Mouse (Mus musculus): ENCODE measurements around the gene Fam102a. TPM values are rescaled to one million over a fixed set of nuclear protein-coding genes. Genes with fewer than 3 reads are reported as not detected.

Fam102a gene
- polyA plus RNA-seq, 1 experiment from 2014 or later, result 5.9 TPM

DNA sequence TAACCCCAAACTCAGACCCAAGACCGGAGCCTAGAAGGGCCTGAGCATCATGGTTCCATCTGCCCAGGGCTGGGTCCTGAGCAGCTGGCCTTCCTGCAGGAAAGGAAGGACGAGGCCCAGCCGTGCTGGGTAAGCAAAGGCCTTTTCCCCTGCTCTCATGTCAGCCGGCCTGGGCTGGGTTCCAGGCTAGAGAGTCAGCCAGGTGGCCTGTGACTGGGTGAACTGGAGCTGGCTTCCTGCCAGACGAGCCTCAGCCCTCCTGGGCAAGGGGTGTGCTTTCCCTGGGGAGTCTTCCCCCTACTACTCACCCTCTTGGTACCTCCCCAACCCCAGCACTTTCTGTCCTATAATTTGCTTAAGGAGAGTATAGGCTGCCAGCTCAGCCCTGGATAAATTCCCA is 33.0 kb downstream of the Fam102a start:
- Histone ChIP-seq H3K9me3 (replicated peaks; ENCODE audit: control insufficient read depth, low read length, poor library complexity, severe bottlenecking) (no peaks in the 10 kb centered on the region), H3K4me2 (ENCODE audit: low read length) (no peak overlapping the region), H3K36me3 (ENCODE audit: control insufficient read depth, insufficient read depth, low read length) (peaks cover 15% of the 10 kb centered on the region; the same call in 1 of the 2 replicates), H3K9ac (ENCODE audit: low read depth, low read length) (no peak overlapping the region), H3K27ac (ENCODE audit: low read length) (no peak overlapping the region), H3K4me1 (ENCODE audit: control insufficient read depth, insufficient read depth, low read length) (peaks cover 18% of the 10 kb centered on the region), H3K4me3 (ENCODE audit: low read depth, low read length) (no peak overlapping the region), H3K27me3 (ENCODE audit: control insufficient read depth, insufficient read depth, low read depth, low read length) (no peaks in the 10 kb centered on the region)
- no peak for ATAC-seq
- 64% methylated on average over 5 of the region's 5 CpGs for WGBS

GRCm38 (mm10) chr2:32568941-32569340 is 33.8 kb downstream of the Fam102a start:
- no peak for ATAC-seq
- no peaks in the 10 kb centered on the region for H3K9me3 ChIP-seq (replicated peaks; ENCODE audit: control insufficient read depth, low read length, poor library complexity, severe bottlenecking)
- no peaks in the 10 kb centered on the region for H3K27me3 ChIP-seq (ENCODE audit: control insufficient read depth, insufficient read depth, low read depth, low read length)
- H3K4me1 ChIP-seq (ENCODE audit: control insufficient read depth, insufficient read depth, low read length), result peaks cover 18% of the 10 kb centered on the region
- H3K4me3 ChIP-seq (ENCODE audit: low read depth, low read length), result no peak overlapping the region
- WGBS, result 93% methylated on average over 3 of the region's 3 CpGs
- H3K27ac ChIP-seq (ENCODE audit: low read length), result no peak overlapping the region
- no peak overlapping the region for H3K4me2 ChIP-seq (ENCODE audit: low read length)
- peaks cover 9% of the 10 kb centered on the region; the same call in 1 of the 2 replicates for H3K36me3 ChIP-seq (ENCODE audit: control insufficient read depth, insufficient read depth, low read length)
- H3K9ac ChIP-seq (ENCODE audit: low read depth, low read length), result no peak overlapping the region

- WGBS, result 2% methylated on average over 36 of the region's 36 CpGs
- Histone ChIP-seq H3K36me3 (ENCODE audit: control insufficient read depth, insufficient read depth, low read length) (0 out of 2 replicates have a peak, but pooled peaks cover 6% of the 10 kb centered on the region), H3K4me3 (ENCODE audit: low read depth, low read length) (peak within 1 kb of the TSS; percentile 65), H3K9ac (ENCODE audit: low read depth, low read length) (peak within 1 kb of the TSS; percentile 65), H3K9me3 (replicated peaks; ENCODE audit: control insufficient read depth, low read length, poor library complexity, severe bottlenecking) (no peaks in the 10 kb centered on the region), H3K4me1 (ENCODE audit: control insufficient read depth, insufficient read depth, low read length) (peaks cover 18% of the 10 kb centered on the region), H3K27ac (ENCODE audit: low read length) (peak within 1 kb of the TSS; percentile 76), H3K27me3 (ENCODE audit: control insufficient read depth, insufficient read depth, low read depth, low read length) (no peaks in the 10 kb centered on the region), H3K4me2 (ENCODE audit: low read length) (peak within 1 kb of the TSS; percentile 93)
- ATAC-seq, result peak; percentile 67
Observed at GRCm38 (mm10) chr2:32570698-32571494, 35.8 kb downstream of the Fam102a start, which contains the start of gene Dpm2. Gene Dpm2 (plus strand): TSS chr2:32570858.

DNA sequence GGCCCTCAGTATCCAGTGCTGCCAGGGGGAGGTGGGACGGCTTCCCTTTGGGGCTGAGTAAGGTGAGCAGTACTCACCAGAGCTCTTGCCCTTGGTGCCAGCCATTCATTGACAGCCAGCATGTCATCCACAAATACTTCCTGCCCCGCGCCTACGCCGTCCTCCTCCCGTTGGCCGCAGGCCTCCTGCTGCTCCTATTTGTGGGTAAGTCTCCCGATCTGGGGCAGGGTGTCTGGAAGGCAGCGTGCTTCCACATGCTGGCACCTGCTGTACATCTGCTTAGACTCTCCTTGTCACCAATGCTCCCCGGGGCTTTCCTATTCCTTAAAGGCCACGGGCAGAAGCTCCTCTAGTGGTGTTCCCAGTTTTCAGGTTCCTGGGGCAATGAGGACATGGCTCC is 37.1 kb downstream of the Fam102a start:
- H3K4me2 ChIP-seq (ENCODE audit: low read length), result no peak overlapping the region
- no peak overlapping the region for H3K27ac ChIP-seq (ENCODE audit: low read length)
- peaks cover 20% of the 10 kb centered on the region for H3K4me1 ChIP-seq (ENCODE audit: control insufficient read depth, insufficient read depth, low read length)
- no peaks in the 10 kb centered on the region for H3K9me3 ChIP-seq (replicated peaks; ENCODE audit: control insufficient read depth, low read length, poor library complexity, severe bottlenecking)
- 0 out of 2 replicates have a peak, but pooled peaks cover 6% of the 10 kb centered on the region for H3K36me3 ChIP-seq (ENCODE audit: control insufficient read depth, insufficient read depth, low read length)
- no peak for ATAC-seq
- H3K4me3 ChIP-seq (ENCODE audit: low read depth, low read length), result no peak overlapping the region
- H3K9ac ChIP-seq (ENCODE audit: low read depth, low read length), result no peak overlapping the region
- H3K27me3 ChIP-seq (ENCODE audit: control insufficient read depth, insufficient read depth, low read depth, low read length), result no peaks in the 10 kb centered on the region
- 94% methylated on average over 11 of the region's 11 CpGs for WGBS

DNA sequence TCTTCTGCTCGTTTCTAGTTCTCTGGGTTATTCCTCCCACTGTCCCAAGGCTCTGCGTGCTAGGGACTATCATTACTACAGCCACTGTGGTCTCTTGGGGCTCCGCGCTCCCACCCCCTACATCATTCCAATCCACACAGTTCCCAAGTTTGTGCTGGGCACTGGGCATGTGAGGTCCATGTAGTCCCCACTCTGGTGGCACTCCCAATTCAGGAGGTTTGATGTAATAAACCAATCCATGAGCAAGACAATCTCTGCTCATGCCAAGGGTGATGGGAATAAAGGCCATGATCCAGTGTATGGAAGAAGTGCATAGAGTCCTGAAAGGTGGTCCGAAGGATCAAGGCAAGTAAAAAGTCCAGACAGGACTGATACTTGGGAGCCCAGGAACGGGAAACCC is 39.4 kb downstream of the Fam102a start, which contains the start of gene Pip5kl1:
Gene Pip5kl1 (plus strand): TSS at position 301 of the 400 bp plus-strand sequence.
- H3K4me1 ChIP-seq (ENCODE audit: control insufficient read depth, insufficient read depth, low read length), result peaks cover 20% of the 10 kb centered on the region
- peak within 1 kb of the TSS; percentile 49 for H3K4me3 ChIP-seq (ENCODE audit: low read depth, low read length)
- 83% methylated on average over 6 of the region's 6 CpGs for WGBS
- H3K9me3 ChIP-seq (replicated peaks; ENCODE audit: control insufficient read depth, low read length, poor library complexity, severe bottlenecking), result no peaks in the 10 kb centered on the region
- H3K36me3 ChIP-seq (ENCODE audit: control insufficient read depth, insufficient read depth, low read length), result no peaks in the 10 kb centered on the region
- ATAC-seq, result no peak
- peak within 1 kb of the TSS; percentile 97 for H3K4me2 ChIP-seq (ENCODE audit: low read length)
- peak within 1 kb of the TSS; percentile 40 for H3K27ac ChIP-seq (ENCODE audit: low read length)
- peak within 1 kb of the TSS; percentile 78 for H3K9ac ChIP-seq (ENCODE audit: low read depth, low read length)
- H3K27me3 ChIP-seq (ENCODE audit: control insufficient read depth, insufficient read depth, low read depth, low read length), result peaks cover 9% of the 10 kb centered on the region

GRCm38 (mm10) chr2:32574901-32575585 is 39.9 kb downstream of the Fam102a start:
- Histone ChIP-seq H3K27me3 (ENCODE audit: control insufficient read depth, insufficient read depth, low read depth, low read length) (peaks cover 9% of the 10 kb centered on the region), H3K9ac (ENCODE audit: low read depth, low read length) (peak overlapping the region; percentile 78), H3K9me3 (replicated peaks; ENCODE audit: control insufficient read depth, low read length, poor library complexity, severe bottlenecking) (no peaks in the 10 kb centered on the region), H3K4me1 (ENCODE audit: control insufficient read depth, insufficient read depth, low read length) (peaks cover 20% of the 10 kb centered on the region), H3K36me3 (ENCODE audit: control insufficient read depth, insufficient read depth, low read length) (no peaks in the 10 kb centered on the region), H3K4me2 (ENCODE audit: low read length) (peak overlapping the region; percentile 97), H3K4me3 (ENCODE audit: low read depth, low read length) (peak overlapping the region; percentile 49), H3K27ac (ENCODE audit: low read length) (peak overlapping the region; percentile 40)
- under 1% methylated on average over 26 of the region's 26 CpGs for WGBS
- ATAC-seq, result peak; percentile 30; the same call in 1 of the 2 replicates

GRCm38 (mm10) chr2:32575586-32576160 is 40.5 kb downstream of the Fam102a start, which contains the start of gene 9430097D07Rik:
Gene 9430097D07Rik (minus strand): TSS chr2:32575684.
- Histone ChIP-seq H3K4me2 (ENCODE audit: low read length) (peak within 1 kb of the TSS; percentile 97), H3K4me1 (ENCODE audit: control insufficient read depth, insufficient read depth, low read length) (peaks cover 16% of the 10 kb centered on the region), H3K27ac (ENCODE audit: low read length) (peak within 1 kb of the TSS; percentile 40), H3K36me3 (ENCODE audit: control insufficient read depth, insufficient read depth, low read length) (no peaks in the 10 kb centered on the region), H3K27me3 (ENCODE audit: control insufficient read depth, insufficient read depth, low read depth, low read length) (peaks cover 9% of the 10 kb centered on the region), H3K9me3 (replicated peaks; ENCODE audit: control insufficient read depth, low read length, poor library complexity, severe bottlenecking) (no peaks in the 10 kb centered on the region), H3K9ac (ENCODE audit: low read depth, low read length) (peak within 1 kb of the TSS; percentile 78), H3K4me3 (ENCODE audit: low read depth, low read length) (peak within 1 kb of the TSS; percentile 49)
- ATAC-seq, result peak; percentile 83
- 4% methylated on average over 28 of the region's 28 CpGs for WGBS

- peak overlapping the region; percentile 97; the same call in 1 of the 2 replicates for H3K4me2 ChIP-seq (ENCODE audit: low read length)
- H3K4me1 ChIP-seq (ENCODE audit: control insufficient read depth, insufficient read depth, low read length), result peaks cover 13% of the 10 kb centered on the region
- H3K27ac ChIP-seq (ENCODE audit: low read length), result no peak overlapping the region
- no peak for ATAC-seq
- no peaks in the 10 kb centered on the region for H3K36me3 ChIP-seq (ENCODE audit: control insufficient read depth, insufficient read depth, low read length)
- H3K27me3 ChIP-seq (ENCODE audit: control insufficient read depth, insufficient read depth, low read depth, low read length), result peaks cover 9% of the 10 kb centered on the region
- H3K9ac ChIP-seq (ENCODE audit: low read depth, low read length), result no peak overlapping the region
- no peak overlapping the region for H3K4me3 ChIP-seq (ENCODE audit: low read depth, low read length)
- no peaks in the 10 kb centered on the region for H3K9me3 ChIP-seq (replicated peaks; ENCODE audit: control insufficient read depth, low read length, poor library complexity, severe bottlenecking)
- WGBS, result 86% methylated on average over 9 of the region's 9 CpGs
Observed at GRCm38 (mm10) chr2:32576532-32576931, 41.4 kb downstream of the Fam102a start.

All from midbrain, embryonic 16.5 days (tissue).